Comparison of ENCODE assay signal across 8 mouse cellular contexts in the genomic region with DNA sequence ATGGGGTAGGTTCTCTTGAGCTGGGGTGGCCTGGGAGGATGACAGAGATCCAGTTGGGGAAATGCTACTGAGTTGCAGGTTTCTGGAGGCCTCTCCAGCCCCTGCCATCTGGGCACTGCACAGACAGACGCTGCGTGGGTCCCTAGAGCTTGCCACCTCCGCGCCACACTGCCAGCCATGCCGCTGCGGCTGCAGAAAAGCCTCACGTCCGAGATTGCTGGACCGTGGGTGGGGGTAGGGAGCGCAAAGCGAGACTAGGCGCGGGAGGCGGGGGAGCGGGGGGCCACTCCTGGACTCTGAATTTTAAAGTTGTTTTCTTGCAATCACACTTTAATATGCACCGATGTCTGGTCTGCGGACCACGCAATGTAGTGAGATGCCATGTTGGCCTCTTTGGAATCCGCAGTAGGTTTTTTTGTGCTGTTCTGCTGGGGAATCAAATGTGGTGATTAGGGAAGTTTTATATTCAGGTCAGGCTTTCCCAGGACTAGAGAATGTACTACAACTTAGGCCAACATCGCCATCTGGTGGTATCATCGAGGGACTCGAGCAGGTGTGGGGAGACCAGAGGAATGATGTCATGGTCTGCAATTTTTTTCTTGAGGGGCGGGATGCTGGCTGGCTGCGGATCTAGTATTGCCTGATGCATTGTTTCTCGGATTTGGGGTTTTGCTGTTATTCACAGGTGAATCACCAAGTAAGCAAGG. TPM values are rescaled to one million over a fixed set of nuclear protein-coding genes. Genes with fewer than 3 reads are reported as not detected.
A peak's percentile ranks its signal among the peaks of the same experiment; 100 is the strongest.
DNase-seq lines count a peak whose midpoint lies in the region; ATAC-seq lines count a peak whose summit lies in the region.

No protein-coding gene starts in this region.

- no peaks in the 10 kb centered on the region for H3K36me3 ChIP-seq in embryonic facial prominence, embryonic 12.5 days
- H3K36me3 ChIP-seq in limb, embryonic 12.5 days, result no peaks in the 10 kb centered on the region
- H3K36me3 ChIP-seq in midbrain, embryonic 14.5 days (ENCODE audit: control insufficient read depth, insufficient read depth, low read length), result no peaks in the 10 kb centered on the region

- peak overlapping the region; percentile 17; the same call in 1 of the 2 replicates for H3K27ac ChIP-seq in embryonic facial prominence, embryonic 12.5 days
- H3K27ac ChIP-seq in limb, embryonic 12.5 days, result no peak overlapping the region
- H3K27ac ChIP-seq in midbrain, embryonic 14.5 days (replicated peaks; ENCODE audit: low read depth, low read length), result peak overlapping the region; percentile 91

- WGBS in embryonic facial prominence, embryonic 12.5 days, result 2% methylated on average over 25 of the region's 25 CpGs
- WGBS in limb, embryonic 12.5 days, result 2% methylated on average over 25 of the region's 25 CpGs
- WGBS in midbrain, embryonic 14.5 days, result under 1% methylated on average over 25 of the region's 25 CpGs

- peak overlapping the region; percentile 54; the same call in 1 of the 2 replicates for H3K9ac ChIP-seq in embryonic facial prominence, embryonic 12.5 days
- peak overlapping the region; percentile 58 for H3K9ac ChIP-seq in limb, embryonic 12.5 days (replicated peaks)
- H3K9ac ChIP-seq in midbrain, embryonic 14.5 days (replicated peaks; ENCODE audit: low read length), result peak overlapping the region; percentile 54

- peak; percentile 27 for DNase-seq in 3134 (ENCODE audit: extremely low read depth, insufficient read length, low spot score)
- DNase-seq in adrenal gland, postnatal 25 days, result peak; percentile 85
- DNase-seq in heart, adult 8-10 months (ENCODE audit: low spot score), result peak; percentile 91
- DNase-seq in kidney, adult 8-10 months, result peak; percentile 85 to 91
- peak; percentile 98 for DNase-seq in midbrain, embryonic 14.5 days
- DNase-seq in spleen, adult 12 weeks (ENCODE audit: low spot score), result peak; percentile 42

- H3K4me2 ChIP-seq in embryonic facial prominence, embryonic 12.5 days (replicated peaks), result peak overlapping the region; percentile 75
- H3K4me2 ChIP-seq in limb, embryonic 12.5 days, result peak overlapping the region; percentile 68
- peak overlapping the region; percentile 71 for H3K4me2 ChIP-seq in midbrain, embryonic 14.5 days (ENCODE audit: low read length)

- H3K4me3 ChIP-seq in embryonic facial prominence, embryonic 12.5 days, result peak overlapping the region; percentile 35
- H3K4me3 ChIP-seq in limb, embryonic 12.5 days (replicated peaks), result peak overlapping the region; percentile 37
- peak overlapping the region; percentile 35 for H3K4me3 ChIP-seq in midbrain, embryonic 14.5 days (replicated peaks; ENCODE audit: low read depth, low read length)

- ATAC-seq in embryonic facial prominence, embryonic 12.5 days (ENCODE audit: insufficient number of reproducible peaks, insufficient read depth, low FRiP score, low TSS enrichment), result peak; percentile 96
- peak; percentile 97 for ATAC-seq in limb, embryonic 12.5 days (ENCODE audit: insufficient number of reproducible peaks, insufficient read depth, low FRiP score, low TSS enrichment, low read depth)
- peak; percentile 93 for ATAC-seq in midbrain, embryonic 14.5 days (ENCODE audit: low FRiP score, low TSS enrichment)

- 0 out of 2 replicates have a peak, but pooled peaks cover 3% of the 10 kb centered on the region for H3K4me1 ChIP-seq in embryonic facial prominence, embryonic 12.5 days
- H3K4me1 ChIP-seq in limb, embryonic 12.5 days (replicated peaks), result peaks cover 11% of the 10 kb centered on the region; the same call in 1 of the 2 replicates
- peaks cover 19% of the 10 kb centered on the region for H3K4me1 ChIP-seq in midbrain, embryonic 14.5 days (ENCODE audit: control insufficient read depth, insufficient read depth, low read length)

- peaks cover 14% of the 10 kb centered on the region for H3K27me3 ChIP-seq in embryonic facial prominence, embryonic 12.5 days
- peaks cover 11% of the 10 kb centered on the region for H3K27me3 ChIP-seq in limb, embryonic 12.5 days
- no peaks in the 10 kb centered on the region for H3K27me3 ChIP-seq in midbrain, embryonic 14.5 days (ENCODE audit: control insufficient read depth, insufficient read depth, low read length)

- no peaks in the 10 kb centered on the region for H3K9me3 ChIP-seq in embryonic facial prominence, embryonic 12.5 days
- H3K9me3 ChIP-seq in limb, embryonic 12.5 days, result no peaks in the 10 kb centered on the region
- no peaks in the 10 kb centered on the region for H3K9me3 ChIP-seq in midbrain, embryonic 14.5 days (ENCODE audit: control insufficient read depth, low read length)

RNA-seq across cellular contexts. Expression of gene Ly86, which starts 32.6 kb away (rescaled TPM):
- 1.8 and 2.7 TPM in 2 replicates for total RNA-seq in adrenal gland, postnatal 25 days (2021)
- 5.4 and 5.7 TPM in 2 replicates for polyA plus RNA-seq in embryonic facial prominence, embryonic 12.5 days (2016; fragmentation: Nextera tagmentation; extraction: Ambion mirVana)
- total RNA-seq in heart, adult 8-10 months (2022), result 1 to 10 TPM; 1.2 to 1.7 (median 1.4) TPM
- polyA plus RNA-seq in limb, embryonic 12.5 days (2016; fragmentation: Nextera tagmentation; extraction: Ambion mirVana), result 4.2 and 6.6 TPM in 2 replicates
- 6.4 and 12.0 TPM in 2 replicates for polyA plus RNA-seq in midbrain, embryonic 14.5 days (2014; fragmentation: Nextera tagmentation; extraction: Ambion mirVana)

Comparison
In these comparisons a context has a peak if more than half of its experiments do, and no peak if none do; other contexts are left out.
1. DNase-seq: peak in every context shown above with its lines; median percentile 98 in midbrain, embryonic 14.5 days; 91 in heart, adult 8-10 months; 88 in kidney, adult 8-10 months; 85 in adrenal gland, postnatal 25 days; 42 in spleen, adult 12 weeks; 27 in 3134.